Mouse (Mus musculus) spleen, adult 2 months (tissue): ENCODE results near the gene Rab43.

Experiments used
- CTCF ChIP-seq: fragments of 200-500 bp; IDR thresholded peaks from 2 replicates; pipeline ENCODE4 v1.5.1; 2011; ENCODE audit warnings: mild to moderate bottlenecking, inconsistent platforms; ENCODE audit not compliant: insufficient read depth, insufficient read length, insufficient replicate concordance; ENCODE audit errors: extremely low read depth
- POLR2A ChIP-seq: fragments of 200-500 bp; IDR thresholded peaks from 2 replicates; pipeline ENCODE4 v1.6.1; 2011; ENCODE audit warnings: low read depth, low read length, inconsistent platforms

DNA sequence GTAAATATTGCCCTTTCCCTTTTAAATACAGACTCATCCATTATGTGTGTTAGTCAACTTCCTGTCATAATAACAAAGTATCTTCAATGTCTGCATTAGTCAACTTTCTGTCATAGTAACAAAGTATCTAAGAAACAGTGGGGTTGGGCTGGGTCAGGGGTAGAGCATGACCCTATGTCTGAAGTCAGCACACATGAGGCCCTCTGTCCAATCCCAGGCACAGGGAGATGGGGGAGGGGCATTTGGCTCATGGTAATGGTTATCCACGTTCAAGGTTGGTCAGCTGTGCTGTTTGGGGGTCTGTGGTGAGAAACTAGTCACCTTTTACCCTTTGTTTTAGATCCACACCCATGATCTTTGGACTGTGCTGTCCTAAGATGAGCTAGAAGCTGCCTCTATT, 66.7 kb downstream of the Rab43 start:
- TF ChIP-seq CTCF (no peak), POLR2A (no peak)
